Mouse (Mus musculus) kidney, embryonic 16.5 days (tissue): ENCODE measurements around the gene Cmtm6. TPM values are rescaled to one million over a fixed set of nuclear protein-coding genes. Genes with fewer than 3 reads are reported as not detected.
"Not testable (repeated sequence)": the region's sequence is repeated elsewhere in the genome, so short reads cannot be mapped to it uniquely, and the experiment has no call there.

Experiments used
- ATAC-seq: fragments of 200-750 bp; cut with Nextera tagmentation; 2 replicates; pipeline ENCODE4 v1.8.0; 2017; ENCODE audit warnings: moderate TSS enrichment; ENCODE audit not compliant: low FRiP score, low TSS enrichment
- H3K27ac ChIP-seq: fragments of 300-500 bp; sonication (generic); 2 replicates; pipeline ENCODE4 v1.5.1; 2014; ENCODE audit warnings: low read length
- H3K27me3 ChIP-seq: fragments of 300-500 bp; sonication (generic); 2 replicates; pipeline ENCODE4 v1.6.1; 2014; ENCODE audit warnings: low read length, control low read depth, mixed read lengths; ENCODE audit not compliant: insufficient read depth
- H3K36me3 ChIP-seq: fragments of 300-500 bp; sonication (generic); 2 replicates; pipeline ENCODE4 v1.6.1; 2014; ENCODE audit warnings: low read length, control low read depth, mixed read lengths; ENCODE audit not compliant: insufficient read depth
- H3K4me1 ChIP-seq: fragments of 300-500 bp; sonication (generic); 2 replicates; pipeline ENCODE4 v1.6.1; 2014; ENCODE audit warnings: low read length, control low read depth, mixed read lengths; ENCODE audit not compliant: insufficient read depth
- H3K4me2 ChIP-seq: fragments of 300-500 bp; sonication (generic); replicated peaks from 2 replicates; pipeline ENCODE4 v1.6.1; 2014; ENCODE audit warnings: low read depth, low read length
- H3K4me3 ChIP-seq: fragments of 300-500 bp; sonication (generic); 2 replicates; pipeline ENCODE4 v1.5.1; 2014; ENCODE audit warnings: mild to moderate bottlenecking, low read length
- H3K9ac ChIP-seq: fragments of 300-500 bp; sonication (generic); replicated peaks from 2 replicates; pipeline ENCODE4 v1.6.1; 2014; ENCODE audit warnings: low read length
- H3K9me3 ChIP-seq: fragments of 300-500 bp; sonication (generic); 2 replicates; pipeline ENCODE4 v1.6.1; 2016; ENCODE audit warnings: low read length, control low read depth
- WGBS: fragments of 180-500 bp; shearing (Covaris S2); extraction: QIAGEN DNeasy Blood & Tissue Kit; methylation state at CpG from one replicate; pipeline ENCODE4 v1.1.7; 2014; 5-methylcytosine and 5-hydroxymethylcytosine counted together
- polyA plus RNA-seq: library from polyadenylated mRNA; unstranded; fragments of >200 nt; fragmentation: Nextera tagmentation; extraction: Ambion mirVana; gene quantifications from 2 replicates; pipeline ENCODE4 v1.2.1, GENCODE M21; 2015

The Cmtm6 gene
- polyA plus RNA-seq, 1 experiment from 2014 or later = 73.5 TPM

DNA sequence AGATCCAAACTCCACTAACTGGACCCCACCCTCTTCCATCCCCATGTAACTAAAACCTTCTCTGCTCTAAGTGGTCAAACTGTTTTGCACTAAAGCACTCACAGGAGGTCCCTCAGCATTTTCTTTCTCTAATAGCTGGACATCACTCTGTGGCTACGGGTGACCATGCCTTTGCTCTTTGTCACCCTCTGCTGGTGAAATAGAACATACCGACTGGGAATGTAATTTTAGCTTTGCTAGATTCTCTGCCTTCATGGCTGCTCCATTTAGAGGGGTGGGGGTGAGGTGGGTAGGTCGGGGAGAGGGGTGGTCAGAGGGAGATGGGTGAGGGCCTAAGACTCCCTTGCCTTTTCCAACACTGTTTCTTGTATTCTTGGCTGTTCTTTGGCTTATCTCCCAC, 3.6 kb upstream of the Cmtm6 start:
- H3K36me3 ChIP-seq = peaks cover 25% of the 10 kb centered on the region
- H3K4me2 ChIP-seq = no peak overlapping the region
- ATAC-seq = no peak
- WGBS = 4% methylated on average over 3 of the region's 3 CpGs
- H3K4me1 ChIP-seq = peaks cover 12% of the 10 kb centered on the region
- H3K27ac ChIP-seq = no peak overlapping the region
- H3K4me3 ChIP-seq = no peak overlapping the region
- no peaks in the 10 kb centered on the region for H3K27me3 ChIP-seq
- no peak overlapping the region for H3K9ac ChIP-seq
- no peaks in the 10 kb centered on the region for H3K9me3 ChIP-seq

DNA sequence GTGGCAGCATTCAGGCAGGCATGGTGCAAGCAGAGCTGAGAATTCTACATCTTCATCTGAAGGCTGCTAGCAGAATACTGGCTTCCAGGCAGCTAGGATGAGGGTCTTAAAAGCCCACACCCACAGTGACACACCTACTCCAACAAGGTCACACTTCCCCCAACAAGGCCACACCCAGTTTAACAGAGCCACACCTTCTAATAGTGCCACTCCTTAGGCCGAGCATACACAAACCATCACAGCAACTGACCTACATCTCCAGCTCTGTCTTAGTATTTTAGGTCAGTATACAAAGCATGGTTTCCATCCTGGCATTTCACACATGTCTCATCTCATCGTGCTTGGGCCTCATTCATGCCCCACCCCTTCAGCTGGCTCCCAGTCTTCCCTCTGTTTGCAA, 2.5 kb upstream of the Cmtm6 start:
- H3K4me2 ChIP-seq, H3K9me3 ChIP-seq, H3K9ac ChIP-seq, H3K27me3 ChIP-seq, ATAC-seq, H3K27ac ChIP-seq, H3K4me3 ChIP-seq: not testable (repeated sequence)
- H3K36me3 ChIP-seq = peaks cover 15% of the 10 kb centered on the region
- WGBS = 45% methylated on average over 2 of the region's 2 CpGs
- H3K4me1 ChIP-seq = peaks cover 24% of the 10 kb centered on the region

- 28% methylated on average over 27 of the region's 30 CpGs for WGBS
- Histone ChIP-seq H3K4me2 (peak overlapping the region; percentile 67), H3K4me3 (peak overlapping the region; percentile 73), H3K36me3 (0 out of 2 replicates have a peak, but pooled peaks cover 4% of the 10 kb centered on the region), H3K9ac (0 out of 2 replicates have a peak overlapping the region, but pooled peaks have one; percentile 9), H3K4me1 (peaks cover 26% of the 10 kb centered on the region), H3K27ac (0 out of 2 replicates have a peak overlapping the region, but pooled peaks have one; percentile 10), H3K27me3 (no peaks in the 10 kb centered on the region), H3K9me3 (no peaks in the 10 kb centered on the region)
- no peak for ATAC-seq
These were observed 758 bp upstream of the Cmtm6 start for GRCm38 (mm10) chr9:114729911-114730805.

DNA sequence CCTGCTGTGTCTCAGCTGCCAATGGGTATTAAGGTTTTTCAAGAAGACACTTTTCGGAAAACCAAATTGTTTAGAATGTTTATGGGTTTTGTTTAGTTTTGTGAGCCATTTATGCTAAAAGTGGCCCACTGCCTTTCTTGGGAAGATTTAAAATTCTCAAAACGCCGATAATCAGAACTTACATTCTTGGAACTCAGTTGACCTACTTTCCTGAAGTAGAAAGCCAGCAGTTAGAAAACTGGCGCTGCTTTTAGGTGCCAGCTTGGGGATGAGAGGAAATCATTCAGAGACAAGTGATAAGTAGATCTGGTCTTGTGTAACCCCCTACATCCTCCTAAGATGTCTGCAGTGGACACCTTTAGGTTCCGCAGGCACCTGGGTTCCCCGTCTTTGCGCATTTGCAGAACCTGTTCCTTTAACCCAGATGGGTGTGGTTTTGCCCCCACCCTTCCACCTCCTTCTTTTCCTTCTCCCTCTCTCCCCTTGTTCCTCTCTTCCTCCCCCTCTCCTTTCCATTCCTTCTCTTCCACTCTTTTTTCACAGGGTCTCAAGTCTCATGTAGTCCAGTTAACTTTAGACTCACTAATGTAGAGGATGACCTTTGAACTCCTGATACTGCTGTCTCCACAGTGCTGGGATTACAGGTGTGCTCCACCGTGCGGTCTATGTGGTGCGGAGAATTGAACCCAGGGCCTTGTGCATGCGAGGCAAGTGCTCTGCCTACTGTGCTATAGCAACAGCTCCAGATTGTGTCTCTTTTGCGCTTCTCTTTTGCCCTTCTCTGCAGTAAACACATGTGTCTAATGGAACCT, 1.2 kb downstream of the Cmtm6 start:
- Histone ChIP-seq H3K4me1 (peaks cover 37% of the 10 kb centered on the region), H3K9me3 (no peaks in the 10 kb centered on the region), H3K36me3 (no peaks in the 10 kb centered on the region), H3K27me3 (no peaks in the 10 kb centered on the region), H3K9ac (peak overlapping the region; percentile 93), H3K4me2 (peak overlapping the region; percentile 67), H3K27ac (peak overlapping the region; percentile 93; the same call in 1 of the 2 replicates), H3K4me3 (peak overlapping the region; percentile 73)
- 67% methylated on average over 12 of the region's 12 CpGs for WGBS
- no peak for ATAC-seq

DNA sequence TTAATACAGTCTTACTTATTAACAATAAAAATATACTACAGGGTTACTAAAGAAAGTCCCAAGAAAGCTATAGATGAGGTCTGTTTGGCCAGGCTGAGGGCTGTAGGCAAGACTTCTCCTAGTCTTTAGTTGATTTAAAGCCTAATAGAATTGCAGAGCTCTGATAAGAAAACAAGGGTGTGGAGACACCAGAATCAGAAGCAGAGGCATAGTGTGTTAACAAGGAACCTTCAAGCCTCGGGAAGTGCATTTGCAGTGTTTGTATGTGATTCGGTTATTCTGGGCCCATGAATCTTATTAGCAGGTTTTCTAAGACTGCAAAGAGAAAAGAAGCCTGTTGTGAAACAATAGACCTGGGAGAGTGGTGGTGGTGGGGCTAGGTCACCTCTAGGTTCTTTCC, 2.3 kb downstream of the Cmtm6 start:
- H3K27ac ChIP-seq = no peak overlapping the region
- no peak overlapping the region for H3K9ac ChIP-seq
- H3K4me2 ChIP-seq = no peak overlapping the region
- peaks cover 41% of the 10 kb centered on the region for H3K4me1 ChIP-seq
- H3K9me3 ChIP-seq = no peaks in the 10 kb centered on the region
- no peaks in the 10 kb centered on the region for H3K36me3 ChIP-seq
- H3K27me3 ChIP-seq = no peaks in the 10 kb centered on the region
- no peak for ATAC-seq
- WGBS = 69% methylated on average over 2 of the region's 2 CpGs
- no peak overlapping the region for H3K4me3 ChIP-seq

- no peak overlapping the region for H3K4me3 ChIP-seq
- H3K4me2 ChIP-seq = no peak overlapping the region; the same call in 1 of the 2 replicates
- peak; percentile 72 for ATAC-seq
- H3K9ac ChIP-seq = no peak overlapping the region; the same call in 1 of the 2 replicates
- peak overlapping the region; percentile 69 for H3K27ac ChIP-seq
- H3K27me3 ChIP-seq = no peaks in the 10 kb centered on the region
- no peaks in the 10 kb centered on the region for H3K9me3 ChIP-seq
- 37% methylated on average over 11 of the region's 11 CpGs for WGBS
- peaks cover 6% of the 10 kb centered on the region for H3K36me3 ChIP-seq
- peaks cover 36% of the 10 kb centered on the region for H3K4me1 ChIP-seq
These were observed 5.5 kb downstream of the Cmtm6 start for GRCm38 (mm10) chr9:114736442-114736841.

DNA sequence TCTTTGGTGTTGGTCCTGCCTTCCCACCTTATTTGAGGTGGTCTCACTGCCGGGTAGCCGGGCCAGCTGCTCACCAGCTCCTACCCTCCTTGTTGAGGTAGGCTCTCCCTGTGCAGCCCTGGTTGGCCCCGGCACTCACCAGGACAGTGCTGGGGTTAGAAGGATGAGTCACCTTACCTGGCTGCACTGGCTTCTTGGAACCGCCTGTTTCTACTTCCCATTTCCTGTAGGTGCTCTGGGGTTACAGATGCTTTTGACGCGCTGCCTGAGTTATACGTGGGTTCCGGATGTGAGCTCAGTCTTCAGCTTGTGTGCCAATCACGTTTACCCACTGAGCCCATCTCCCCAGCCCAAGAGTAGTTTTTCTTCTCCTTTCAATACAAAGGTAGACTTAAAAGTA, 9.4 kb downstream of the Cmtm6 start:
- ATAC-seq = no peak
- Histone ChIP-seq H3K36me3 (peaks cover 6% of the 10 kb centered on the region), H3K4me2 (no peak overlapping the region), H3K4me3 (no peak overlapping the region), H3K4me1 (peaks cover 15% of the 10 kb centered on the region), H3K27ac (no peak overlapping the region), H3K9me3 (no peaks in the 10 kb centered on the region), H3K9ac (no peak overlapping the region), H3K27me3 (no peaks in the 10 kb centered on the region)
- 84% methylated on average over 9 of the region's 9 CpGs for WGBS

- Histone ChIP-seq H3K9me3 (no peaks in the 10 kb centered on the region), H3K4me3 (no peak overlapping the region), H3K27ac (no peak overlapping the region; the same call in 1 of the 2 replicates), H3K9ac (no peak overlapping the region), H3K27me3 (no peaks in the 10 kb centered on the region), H3K4me1 (no peaks in the 10 kb centered on the region; the same call in 1 of the 2 replicates), H3K4me2 (no peak overlapping the region), H3K36me3 (peaks cover 17% of the 10 kb centered on the region)
- 79% methylated on average over 2 of the region's 2 CpGs for WGBS
- ATAC-seq = no peak
These were observed 11.8 kb downstream of the Cmtm6 start for GRCm38 (mm10) chr9:114742731-114743130.

DNA sequence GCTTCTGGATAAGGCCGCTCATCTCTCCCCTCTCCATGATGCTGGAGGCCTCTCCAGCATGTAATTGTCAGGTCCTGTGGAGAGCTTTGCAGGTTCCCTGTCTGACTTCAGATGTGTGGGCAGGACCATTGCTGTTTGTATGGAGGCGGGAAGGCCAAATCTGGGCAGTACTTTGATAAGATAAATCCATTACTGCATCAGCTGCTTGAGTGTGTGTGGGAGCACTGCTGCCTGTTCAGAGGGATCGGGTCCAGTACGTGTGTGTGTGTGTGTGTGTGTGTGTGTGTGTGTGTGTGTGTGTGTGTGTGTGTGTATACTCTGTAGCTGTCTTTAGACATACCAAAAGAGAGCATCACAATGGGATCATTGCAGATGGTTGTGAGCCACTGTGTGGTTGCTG, 14.2 kb downstream of the Cmtm6 start:
- H3K27ac ChIP-seq = no peak overlapping the region
- H3K9me3 ChIP-seq = no peaks in the 10 kb centered on the region
- no peak overlapping the region for H3K4me2 ChIP-seq
- no peak overlapping the region for H3K9ac ChIP-seq
- H3K27me3 ChIP-seq = no peaks in the 10 kb centered on the region
- ATAC-seq = no peak
- 77% methylated on average over 4 of the region's 4 CpGs for WGBS
- no peaks in the 10 kb centered on the region; the same call in 1 of the 2 replicates for H3K4me1 ChIP-seq
- H3K4me3 ChIP-seq = no peak overlapping the region
- peaks cover 26% of the 10 kb centered on the region for H3K36me3 ChIP-seq
